Mouse (Mus musculus) olfactory bulb, adult 2 months (tissue): Measurements from ENCODE around the gene Tor2a. TPM values are rescaled to one million over a fixed set of nuclear protein-coding genes. Genes with fewer than 3 reads are reported as not detected.

Experiments used
- H3K27ac ChIP-seq: fragments of 200-500 bp; 2 replicates; pipeline ENCODE4 v1.5.1; 2012; ENCODE audit warnings: low read depth, low read length; ENCODE audit not compliant: insufficient read depth
- H3K4me1 ChIP-seq: fragments of 200-500 bp; 2 replicates; pipeline ENCODE4 v1.6.1; 2012; ENCODE audit warnings: low read length; ENCODE audit not compliant: control insufficient read depth, insufficient read depth
- H3K4me3 ChIP-seq: fragments of 200-500 bp; 2 replicates; pipeline ENCODE4 v1.5.1; 2012; ENCODE audit warnings: mild to moderate bottlenecking, low read depth, low read length, moderate library complexity; ENCODE audit not compliant: insufficient read depth
- CTCF ChIP-seq: fragments of 200-500 bp; IDR thresholded peaks from 2 replicates; pipeline ENCODE4 v1.5.1; 2012; ENCODE audit warnings: low read depth, mild to moderate bottlenecking, low read length, moderate library complexity; ENCODE audit not compliant: insufficient read depth
- POLR2A ChIP-seq: fragments of 200-500 bp; IDR thresholded peaks from 2 replicates; pipeline ENCODE4 v1.6.1; 2012; ENCODE audit warnings: mild to moderate bottlenecking, low read depth, low read length, moderate library complexity; ENCODE audit not compliant: insufficient read depth
- WGBS: fragments of 180-500 bp; shearing (Covaris S2); methylation state at CpG from one replicate; pipeline ENCODE4 v1.1.7; 2018; 5-methylcytosine and 5-hydroxymethylcytosine counted together
- polyA plus RNA-seq: library from polyadenylated mRNA; stranded (reverse); fragments of >200 nt; gene quantifications from 2 replicates; pipeline ENCODE4 v1.2.4, GENCODE M21; 2012; ENCODE audit warnings: low replicate concordance; ENCODE audit not compliant: missing spikeins, insufficient read depth, insufficient read length

The Tor2a gene
- not detected in 2 replicates for polyA plus RNA-seq

DNA sequence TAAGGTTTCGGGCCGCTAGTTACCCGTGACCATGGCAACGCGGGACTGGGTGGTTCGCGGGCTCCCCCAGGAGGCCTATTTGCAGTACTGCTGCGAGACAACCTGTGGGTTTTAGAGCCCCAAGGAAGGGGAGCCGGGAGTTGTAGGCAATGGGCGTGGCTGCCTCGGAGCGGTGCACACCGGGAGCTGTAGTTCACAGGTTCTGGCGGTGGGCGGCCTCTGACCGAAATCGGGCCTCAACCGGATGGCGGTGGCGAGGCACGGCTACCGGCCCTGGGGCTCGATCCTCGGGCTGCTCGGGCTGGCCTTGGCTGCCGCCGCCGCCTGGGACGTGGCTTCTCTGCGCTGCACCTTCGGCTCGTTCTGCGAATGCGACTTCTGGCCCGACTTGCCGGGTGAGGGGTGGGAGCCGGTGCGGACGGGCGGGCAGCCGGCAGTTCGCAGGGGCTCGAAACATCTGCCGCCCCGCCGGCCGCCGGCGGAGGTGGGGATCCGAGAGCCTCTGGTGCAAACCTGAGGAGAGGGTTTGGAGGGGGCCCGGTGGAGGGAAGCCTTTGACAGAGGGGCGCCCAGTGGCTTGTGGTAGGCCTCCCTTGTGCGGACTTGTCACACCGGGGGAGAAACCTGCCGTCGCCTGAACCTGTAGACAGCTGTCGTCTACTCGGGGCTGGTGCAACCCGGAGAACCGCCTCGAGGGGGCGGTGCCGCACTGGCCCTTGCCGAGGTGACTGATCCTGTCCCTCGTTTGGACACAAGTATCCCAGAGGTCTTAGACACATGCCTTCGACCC is at the start of gene Tor2a:
TSS of gene Tor2a (plus strand) at position 179 of the 790 bp plus-strand sequence.
- Histone ChIP-seq H3K4me3 (peak within 1 kb of the TSS; percentile 94), H3K27ac (peak within 1 kb of the TSS; percentile 93), H3K4me1 (peaks cover 7% of the 10 kb centered on the region)
- WGBS = under 1% methylated on average over 66 of the region's 66 CpGs
- TF ChIP-seq POLR2A (peak; percentile 66), CTCF (peak; percentile 93)

GRCm38 (mm10) chr2:32708643-32709042 is 48.4 kb upstream of the Tor2a start:
- H3K4me1 ChIP-seq = peaks cover 7% of the 10 kb centered on the region
- 13% methylated on average over 3 of the region's 3 CpGs for WGBS
- H3K4me3 ChIP-seq = no peak overlapping the region
- TF ChIP-seq POLR2A (no peak), CTCF (peak; percentile 79)
- no peak overlapping the region for H3K27ac ChIP-seq

DNA sequence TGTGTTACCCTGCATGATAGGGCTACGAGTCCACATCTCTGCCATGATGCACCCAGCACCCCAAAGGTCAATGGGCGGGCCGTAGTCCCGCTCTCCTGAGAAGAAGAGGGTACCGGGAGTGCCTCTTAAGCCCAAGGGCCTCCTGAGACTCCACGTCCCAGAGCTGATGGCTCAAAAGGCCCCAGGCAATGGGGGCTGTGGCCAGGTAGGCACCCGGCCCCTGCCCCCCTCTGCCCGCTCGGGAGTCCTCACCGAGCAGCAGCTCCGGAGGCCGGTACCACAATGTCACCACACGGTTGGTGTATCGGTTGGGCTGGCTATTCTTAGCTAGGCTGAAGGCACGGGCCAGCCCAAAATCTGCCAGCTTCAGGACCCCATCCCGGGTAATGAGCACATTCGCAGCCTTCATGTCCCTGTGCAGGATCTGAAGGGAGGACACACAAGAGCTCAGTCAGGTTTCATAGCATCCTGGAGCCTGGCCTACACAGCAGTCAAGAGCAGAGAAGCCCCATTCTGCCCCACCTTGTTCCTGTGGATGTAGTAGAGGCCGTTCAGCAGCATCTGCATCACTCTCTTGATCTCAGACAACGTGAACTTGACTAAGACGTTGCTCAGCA is 47.4 kb upstream of the Tor2a start:
- Histone ChIP-seq H3K4me3 (no peak overlapping the region), H3K4me1 (peaks cover 13% of the 10 kb centered on the region), H3K27ac (no peak overlapping the region)
- WGBS = 87% methylated on average over 20 of the region's 20 CpGs
- TF ChIP-seq POLR2A = no peak

GRCm38 (mm10) chr2:32710425-32710824 is 46.6 kb upstream of the Tor2a start:
- 83% methylated on average over 5 of the region's 5 CpGs for WGBS
- no peak overlapping the region for H3K27ac ChIP-seq
- peaks cover 17% of the 10 kb centered on the region for H3K4me1 ChIP-seq
- no peak for TF ChIP-seq CTCF
- TF ChIP-seq POLR2A = no peak
- H3K4me3 ChIP-seq = no peak overlapping the region

DNA sequence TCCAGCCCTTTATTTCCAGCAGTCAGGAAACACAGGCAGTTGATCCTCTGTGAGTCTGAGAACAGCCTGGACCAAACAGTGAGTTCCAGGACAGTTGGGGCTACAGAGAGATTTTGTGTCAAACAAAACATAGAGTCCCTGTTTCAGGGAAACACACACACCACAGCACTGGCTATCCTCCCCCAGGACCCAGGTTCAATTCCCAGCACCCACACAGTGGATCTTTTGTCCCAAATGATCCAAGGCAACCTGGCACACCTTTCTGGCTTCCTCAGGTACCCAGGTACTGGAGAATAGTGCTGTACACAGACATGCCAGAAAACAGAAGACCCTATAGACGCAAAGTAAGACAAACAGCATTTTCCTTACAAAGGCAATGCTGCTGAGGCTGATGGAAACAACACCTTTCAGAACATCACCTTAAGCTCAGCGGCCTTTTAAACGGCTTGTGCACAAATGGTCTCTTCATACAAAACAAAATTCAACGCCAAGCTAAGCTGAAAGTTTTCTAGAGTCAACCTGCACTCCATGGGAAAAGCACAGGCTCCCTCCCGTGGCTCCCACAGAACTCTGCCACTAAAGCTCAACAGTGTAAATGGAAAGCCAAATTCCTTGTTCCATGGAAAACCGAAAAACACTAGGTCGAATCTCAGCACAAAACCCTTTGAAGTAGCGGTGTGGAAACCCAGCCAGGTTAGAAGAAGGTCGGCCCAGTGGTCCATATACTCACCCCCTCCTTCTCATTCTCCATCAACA is 45.6 kb upstream of the Tor2a start:
- H3K4me3 ChIP-seq = peak overlapping the region; percentile 97
- H3K27ac ChIP-seq = no peak overlapping the region
- WGBS = 24% methylated on average over 9 of the region's 9 CpGs
- peaks cover 17% of the 10 kb centered on the region for H3K4me1 ChIP-seq
- no peak for TF ChIP-seq POLR2A
- no peak for TF ChIP-seq CTCF

DNA sequence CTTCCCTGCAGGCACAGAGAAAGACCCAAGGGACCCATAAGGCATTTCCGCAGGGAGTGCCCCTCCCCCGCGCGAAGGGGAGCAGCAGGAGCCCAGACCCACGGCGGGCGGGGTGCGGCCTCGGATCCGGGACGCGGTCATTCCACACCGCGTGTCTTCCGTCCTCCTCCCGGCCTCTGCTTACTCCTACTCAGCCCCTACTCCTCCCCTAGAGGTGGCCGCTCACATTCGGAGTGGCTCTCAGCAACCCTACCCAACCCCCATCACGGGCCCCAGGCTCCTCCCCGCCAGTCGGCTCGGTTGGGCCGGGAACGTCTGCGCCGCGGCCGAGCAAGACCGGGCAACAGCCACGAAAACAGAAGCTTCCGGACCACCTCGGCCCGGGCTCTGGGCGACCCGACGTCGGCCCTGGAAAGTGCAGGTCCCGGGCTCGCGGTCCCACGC is 44.9 kb upstream of the Tor2a start:
- TF ChIP-seq CTCF (no peak), POLR2A (no peak)
- H3K27ac ChIP-seq = no peak overlapping the region
- peaks cover 17% of the 10 kb centered on the region for H3K4me1 ChIP-seq
- WGBS = under 1% methylated on average over 41 of the region's 41 CpGs
- H3K4me3 ChIP-seq = peak overlapping the region; percentile 97

- 1% methylated on average over 37 of the region's 44 CpGs for WGBS
- TF ChIP-seq CTCF (no peak), POLR2A (no peak)
- Histone ChIP-seq H3K27ac (peak overlapping the region; percentile 97), H3K4me3 (peak overlapping the region; percentile 97), H3K4me1 (peaks cover 17% of the 10 kb centered on the region)
Measured at GRCm38 (mm10) chr2:32712586-32712933, 44.5 kb upstream of the Tor2a start.

- Histone ChIP-seq H3K27ac (peak within 1 kb of the TSS; percentile 97), H3K4me1 (peaks cover 17% of the 10 kb centered on the region), H3K4me3 (peak within 1 kb of the TSS; percentile 97)
- TF ChIP-seq CTCF = peak; percentile 96
- TF ChIP-seq POLR2A = peak; percentile 93
- WGBS = under 1% methylated on average over 68 of the region's 79 CpGs
Measured at GRCm38 (mm10) chr2:32712934-32713817, 43.9 kb upstream of the Tor2a start, which contains the start of gene Cdk9. Gene Cdk9, minus strand, starts transcription at chr2:32713076.
